Mouse (Mus musculus) cerebellum, adult 9-11 months (tissue): ENCODE measurements at regions not wholly inside any gene's neighbourhood (a gene's known extent, or its start where the extent isn't known, plus 50 kb on each side); places are given as distances from the start of the nearest gene placed in this dataset.
"Not testable (repeated sequence)": the region's sequence is repeated elsewhere in the genome, so short reads cannot be mapped to it uniquely, and the experiment has no call there.

ENCODE experiments used
- DNase-seq: peaks from one replicate; pipeline ENCODE4 v3.0.0; 2022

DNA sequence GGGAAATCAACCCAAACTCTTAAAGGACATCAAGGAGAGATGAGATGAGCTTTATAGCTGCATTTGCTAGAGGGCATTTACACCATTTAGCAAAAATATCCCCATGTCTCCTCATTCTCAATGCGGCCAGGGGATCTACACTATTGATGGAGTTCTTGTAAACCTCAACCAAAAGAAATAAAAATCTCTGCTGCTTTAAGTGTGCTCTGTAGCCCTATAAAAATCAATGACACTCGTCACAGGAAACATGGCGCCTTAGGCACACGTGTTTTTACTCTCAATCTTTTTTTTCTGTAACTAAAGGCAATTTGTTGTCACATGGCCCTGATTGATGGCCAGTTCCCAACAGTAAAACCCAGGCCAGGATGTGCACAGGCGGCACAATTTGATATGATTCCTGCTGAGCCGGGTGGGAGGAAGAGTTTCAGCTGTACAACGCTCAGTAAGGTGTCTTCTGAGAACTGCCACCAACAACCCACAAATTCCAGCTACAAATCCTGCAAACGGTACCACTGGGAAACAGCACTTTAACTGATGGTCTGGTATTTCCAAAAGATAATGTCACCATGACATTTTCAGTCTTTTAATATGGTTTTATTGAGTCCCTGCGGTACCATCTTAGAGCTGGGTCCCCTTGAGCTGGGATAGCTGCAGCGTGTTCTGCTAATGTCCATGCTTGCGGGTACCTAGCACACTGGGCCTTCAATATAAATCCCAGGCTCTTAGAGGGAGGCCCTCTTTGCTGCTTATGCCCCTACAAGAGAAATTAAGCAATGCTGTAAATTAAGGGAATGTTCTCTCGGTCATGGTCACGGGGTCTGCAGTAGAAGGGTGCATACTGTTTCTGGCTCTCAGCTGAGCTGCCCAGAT lies 78.8 kb downstream of the Tpbg start:
- no peak for DNase-seq

- DNase-seq, result no peak
Measured at GRCm38 (mm10) chr9:85925259-85925658, 83.1 kb downstream of the Tpbg start.

- DNase-seq, result no peak
Measured at GRCm38 (mm10) chr9:85932209-85932608, 90.0 kb downstream of the Tpbg start.

- DNase-seq, result not testable (repeated sequence)
Measured at GRCm38 (mm10) chr9:85943066-85943684, 101.0 kb downstream of the Tpbg start.

DNA sequence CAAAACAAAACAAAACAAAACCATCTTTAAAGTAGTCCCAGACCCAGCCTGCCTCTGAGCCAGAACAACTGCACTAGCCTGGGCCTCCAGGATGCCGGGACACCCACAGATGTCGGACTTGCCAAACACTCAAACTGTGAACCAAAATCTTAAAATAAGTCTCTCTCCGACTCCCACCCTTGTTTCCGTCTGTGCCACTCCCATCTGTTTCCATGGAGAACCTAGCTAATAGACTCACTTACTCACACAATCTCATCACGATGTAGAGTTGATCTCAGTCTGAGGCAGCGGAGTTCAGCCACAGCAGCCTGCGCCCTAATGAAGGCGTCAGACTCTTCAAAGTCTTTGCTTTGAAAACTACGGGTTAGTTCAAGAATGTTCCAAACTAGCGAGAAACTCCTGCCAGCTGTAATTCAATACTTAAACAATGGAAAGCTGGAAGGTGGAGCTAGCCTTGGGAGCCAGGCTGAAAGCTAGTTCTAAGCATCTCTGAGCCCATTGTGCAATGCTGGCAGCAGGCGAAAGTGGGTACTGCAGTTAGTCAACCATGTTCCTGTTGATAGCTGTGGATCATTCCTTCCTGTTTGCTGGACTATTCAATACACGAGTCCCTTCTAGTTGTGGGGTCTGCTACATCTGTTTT lies 106.4 kb downstream of the Tpbg start:
- DNase-seq, result no peak

DNA sequence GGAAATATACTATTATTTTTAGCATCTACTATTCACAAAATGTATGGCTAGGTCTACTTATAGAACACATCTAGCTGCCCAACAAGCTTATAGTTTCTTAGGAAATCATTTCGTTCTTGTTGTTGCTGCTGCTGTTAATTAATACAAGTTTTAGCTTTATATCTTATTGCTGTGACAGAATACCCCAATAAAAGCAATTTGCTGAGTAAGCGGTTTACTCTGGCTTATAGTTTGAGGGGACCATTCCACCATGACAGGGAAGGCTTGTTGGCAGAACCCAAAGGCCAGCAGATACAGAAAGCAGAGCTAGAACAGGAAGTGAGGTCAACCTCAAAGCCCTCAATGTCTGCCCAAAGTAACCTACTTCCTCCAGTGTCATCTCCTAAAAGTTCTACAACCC lies 109.6 kb downstream of the Tpbg start:
- DNase-seq, result no peak

- no peak for DNase-seq
Measured at GRCm38 (mm10) chr9:85970076-85970475, 127.9 kb downstream of the Tpbg start.

DNA sequence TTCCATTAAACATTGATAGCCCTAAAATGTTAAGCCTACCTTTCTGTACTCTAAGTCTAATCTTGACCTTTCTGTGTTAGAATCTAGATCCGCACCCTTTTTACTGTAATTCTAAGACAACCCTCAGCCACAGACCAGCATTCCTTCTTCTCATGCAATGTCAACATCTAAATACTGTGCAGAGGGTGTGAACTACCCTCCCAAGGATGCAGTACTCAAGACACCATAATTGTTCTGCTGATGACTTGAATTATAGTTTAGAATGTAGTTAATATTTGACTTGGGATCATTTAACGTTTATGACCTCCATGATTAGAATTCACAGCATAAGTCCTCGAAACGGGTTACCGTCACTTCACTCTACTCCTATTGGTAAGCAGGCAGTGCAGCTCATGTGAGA lies 139.2 kb downstream of the Tpbg start:
- DNase-seq, result no peak

DNA sequence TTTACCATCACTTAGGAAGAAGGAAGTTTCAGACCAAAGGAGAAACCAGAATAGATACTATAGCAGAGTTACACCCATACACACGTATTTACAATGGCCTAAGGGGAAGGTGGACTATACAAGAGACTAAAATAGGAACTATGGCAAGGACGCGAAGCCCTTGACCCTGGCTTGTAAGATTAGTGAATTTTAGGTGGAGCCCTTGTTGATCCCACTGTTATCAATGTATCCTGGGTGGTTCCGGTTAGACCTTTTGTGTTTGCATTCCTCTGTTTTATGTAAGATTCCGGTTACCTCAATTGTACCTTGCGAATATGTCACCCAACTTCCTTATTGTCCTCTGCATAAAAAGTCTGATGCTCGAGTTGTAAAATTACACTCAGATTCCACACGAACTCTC lies 141.3 kb downstream of the Tpbg start:
- not testable (repeated sequence) for DNase-seq

DNA sequence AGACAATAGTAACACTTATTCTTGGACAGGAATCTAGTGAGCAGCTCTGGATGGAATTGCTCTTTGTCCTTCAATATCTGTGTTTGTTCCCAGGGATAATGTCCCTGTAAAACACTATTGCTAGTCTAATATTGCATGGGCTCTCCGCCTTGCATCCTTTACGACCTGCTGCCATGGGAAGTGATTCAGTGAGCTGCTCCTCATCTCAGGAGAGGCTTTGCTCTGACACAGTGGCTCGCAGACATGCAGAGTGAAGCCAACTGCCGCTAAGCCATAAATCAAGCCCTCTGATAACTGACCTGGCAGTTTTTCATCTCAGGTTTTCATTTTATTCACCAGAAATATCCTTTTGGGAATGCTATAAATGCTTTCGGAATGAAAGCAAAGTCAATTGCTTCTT lies 143.5 kb downstream of the Tpbg start:
- DNase-seq, result no peak

GRCm38 (mm10) chr9:85986142-85986541 lies 144.0 kb downstream of the Tpbg start:
- DNase-seq, result no peak

GRCm38 (mm10) chr9:86002996-86003395 lies 160.8 kb downstream of the Tpbg start:
- DNase-seq, result no peak

DNA sequence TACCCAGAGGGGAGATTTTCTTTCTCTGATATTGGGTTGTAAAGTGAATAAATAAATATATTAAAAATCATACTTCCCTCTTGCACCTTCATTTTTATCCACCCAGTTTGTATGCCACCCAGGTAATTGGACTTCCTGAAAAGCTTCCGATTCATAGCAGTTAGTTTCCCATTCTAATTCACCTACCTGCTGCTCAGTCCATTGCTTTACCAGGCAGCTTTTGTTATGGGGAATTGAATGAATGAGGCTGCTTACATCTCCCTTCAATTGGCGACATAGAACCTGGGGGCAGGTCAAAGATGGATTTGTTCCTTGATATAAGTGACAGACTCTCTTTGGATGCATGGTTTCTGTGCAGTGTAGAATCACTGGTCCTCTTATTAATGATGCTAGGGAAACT lies 169.5 kb downstream of the Tpbg start:
- DNase-seq, result no peak

GRCm38 (mm10) chr9:86015841-86016240 lies 173.7 kb downstream of the Tpbg start:
- DNase-seq, result no peak

DNA sequence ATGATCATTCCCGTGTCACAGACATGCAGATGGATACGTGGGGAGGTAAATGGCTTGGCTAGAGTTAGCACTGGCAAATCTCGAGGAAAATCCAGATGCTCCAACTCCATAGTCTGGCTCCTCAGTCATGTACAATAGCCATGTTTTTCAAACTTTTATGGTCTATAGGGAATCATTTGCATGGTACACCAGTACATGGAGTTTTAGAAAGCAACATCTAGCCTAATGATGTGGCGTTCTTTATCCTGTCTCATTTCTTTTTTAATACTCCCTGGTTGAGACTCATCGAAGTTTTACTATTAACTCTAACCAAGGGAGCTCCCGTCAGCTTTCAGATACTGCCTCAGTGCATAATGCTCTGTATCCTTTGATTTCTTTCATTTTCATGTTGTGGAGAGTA lies 178.0 kb downstream of the Tpbg start:
- no peak for DNase-seq

DNA sequence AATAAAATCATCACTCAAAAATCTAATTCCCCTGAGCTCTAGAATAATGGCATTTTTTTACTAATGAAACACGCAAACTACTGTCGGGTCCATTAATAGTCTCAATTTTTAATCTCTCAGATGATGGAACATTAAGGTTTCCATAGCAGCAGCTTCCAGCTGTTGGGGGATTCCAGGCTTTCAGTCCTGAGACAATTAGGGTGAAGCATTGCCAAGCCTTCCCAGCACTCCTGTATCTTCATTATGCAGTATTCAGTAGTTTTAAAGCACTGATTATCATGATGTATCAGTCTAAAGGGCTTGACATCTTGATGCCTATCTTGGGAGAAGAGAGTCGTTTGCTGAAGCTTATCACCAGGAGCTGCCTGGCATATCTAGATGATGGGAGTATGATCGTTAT lies 178.6 kb downstream of the Tpbg start:
- DNase-seq, result no peak

- DNase-seq, result no peak
Measured at GRCm38 (mm10) chr9:86030738-86031137, 188.6 kb downstream of the Tpbg start.

DNA sequence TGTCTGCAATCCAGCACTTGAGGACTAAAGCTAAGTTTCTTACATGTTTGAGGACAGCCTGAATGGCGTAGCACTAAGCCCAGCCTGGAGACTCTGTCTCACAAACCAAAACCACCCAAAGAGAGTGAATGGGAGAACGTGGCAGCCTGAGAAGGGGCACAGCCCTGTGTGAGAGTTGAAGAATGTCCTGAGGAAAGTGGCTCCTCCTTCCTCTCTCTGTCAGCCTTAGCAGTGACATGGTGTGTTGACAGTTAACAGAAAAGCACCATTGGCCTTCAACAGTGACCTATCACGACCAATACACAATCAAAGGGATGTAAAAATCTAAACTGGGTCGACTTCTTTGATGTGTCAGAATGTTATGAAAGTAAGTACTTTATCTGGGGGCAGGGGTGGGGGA lies 201.9 kb downstream of the Tpbg start:
- no peak for DNase-seq

DNA sequence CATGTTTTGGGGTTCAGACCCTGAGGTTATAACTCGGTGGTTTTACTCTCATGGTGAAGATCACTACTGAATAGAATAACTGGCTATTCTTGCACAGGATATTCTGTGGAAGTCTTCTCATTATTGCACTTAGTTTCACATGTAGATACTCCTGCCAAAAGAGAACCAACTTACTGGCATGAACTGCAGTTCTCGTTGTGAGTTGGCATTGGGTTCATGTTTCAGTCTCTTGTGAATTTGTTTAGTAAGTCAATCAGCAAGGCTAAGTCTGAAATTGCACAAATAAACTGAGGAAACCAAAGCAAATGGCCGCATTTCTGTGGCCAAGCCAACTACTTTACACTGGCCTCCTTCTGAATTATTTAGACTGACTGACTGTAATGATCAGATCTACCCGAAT lies 215.9 kb downstream of the Tpbg start:
- no peak for DNase-seq

DNA sequence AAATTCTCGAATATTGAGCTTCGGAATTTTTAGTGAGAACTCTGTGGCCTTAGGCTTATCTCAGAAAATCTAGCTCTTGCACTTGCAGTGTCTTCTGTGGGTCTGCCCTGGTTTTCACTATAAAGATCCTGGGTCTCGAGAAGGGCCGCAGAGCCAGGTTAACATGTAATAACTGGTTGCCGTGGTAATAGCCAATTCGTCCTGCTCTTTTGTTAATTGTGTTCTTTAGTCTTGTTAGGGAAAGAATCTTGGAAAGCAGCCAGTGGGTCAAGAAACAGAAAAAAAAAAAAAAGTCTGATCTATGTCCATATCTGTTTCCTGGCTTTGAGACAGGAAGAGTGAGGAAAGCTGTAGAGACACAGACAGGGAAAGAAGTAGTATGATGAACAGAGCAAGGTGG lies 217.9 kb downstream of the Tpbg start:
- DNase-seq, result no peak

- no peak for DNase-seq
Measured at GRCm38 (mm10) chr9:86061230-86061629, 219.1 kb downstream of the Tpbg start.

DNA sequence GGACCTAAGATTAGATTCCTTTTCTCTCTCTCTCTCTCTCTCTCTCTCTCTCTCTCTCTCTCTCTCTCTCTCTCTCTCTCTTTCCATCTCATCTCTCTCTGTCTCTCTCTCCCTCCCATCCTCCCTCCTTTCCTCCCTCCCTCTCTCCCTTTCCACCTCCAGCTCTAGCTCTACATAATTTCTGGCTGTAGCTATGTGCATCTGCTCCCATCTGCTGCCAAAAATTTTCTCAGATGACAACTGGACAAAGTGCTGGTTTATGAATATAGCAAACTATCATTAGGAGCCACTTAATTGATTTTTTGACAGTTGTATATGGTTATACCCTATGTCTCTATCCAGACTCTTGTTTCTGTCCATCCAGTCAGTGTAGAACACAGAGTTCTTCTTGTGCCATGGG lies 237.1 kb downstream of the Tpbg start:
- no peak for DNase-seq

GRCm38 (mm10) chr9:86081873-86082272 lies 239.7 kb downstream of the Tpbg start:
- DNase-seq, result no peak

- DNase-seq, result no peak
Measured at GRCm38 (mm10) chr9:86092998-86093397, 250.8 kb downstream of the Tpbg start.
